ENCODE assay signal across 8 mouse cellular contexts in genomic region chr7:80216566-80216965, GRCm38 (mm10). TPM values are rescaled to one million over a fixed set of nuclear protein-coding genes. Genes with fewer than 3 reads are reported as not detected.
DNase-seq lines count a peak whose midpoint lies in the region; TF ChIP-seq lines count a peak whose summit lies in the region.
"Had no signal": no experiment of that assay in that cellular context is flagged by ENCODE, and none has a peak within 500 bp of the region (broad histone marks: within the 10 kb centered on the region; RNA-seq: fewer than 3 reads in every experiment).

No protein-coding gene starts in this region.

- TF ChIP-seq CTCF in layer of hippocampus, adult 2 months (conservative IDR thresholded peaks at IDR 0.05), result peak; percentile 66

- H3K4me3 ChIP-seq in layer of hippocampus, adult 2 months, result no peak overlapping the region
- H3K4me3 ChIP-seq: heart, embryonic 13.5 days had no signal

- H3K27ac ChIP-seq in layer of hippocampus, adult 2 months, result peak overlapping the region; percentile 72
- H3K27ac ChIP-seq: heart, embryonic 13.5 days had no signal

- DNase-seq in layer of hippocampus, adult 2 months (ENCODE audit: low spot score in 2 of 2), result peak; percentile 50 to 53
- DNase-seq in layer of hippocampus, postnatal 25 days (ENCODE audit: extremely low spot score in 1 of 2, low spot score in 1 of 2), result no peak
- DNase-seq in Muller cell, postnatal 12 days (ENCODE audit: inconsistent ontology term), result peak; percentile 34
- DNase-seq in gastrocnemius, adult 8-10 months (ENCODE audit: low spot score in 2 of 2), result peak; percentile 69 to 70
- peak; percentile 51 to 67 for DNase-seq in layer of hippocampus, postnatal 10 days (ENCODE audit: low spot score in 2 of 2)
- DNase-seq in B cell, adult 2 months, result no peak
- DNase-seq in cerebellum, adult 9-10 months, result no peak

RNA-seq across cellular contexts. Expression of gene Cib1, which starts 16.0 kb away (rescaled TPM):
- 10 to 100 TPM; 23.6 to 25.0 TPM for total RNA-seq in layer of hippocampus, adult 2 months (2021)
- total RNA-seq in layer of hippocampus, postnatal 25 days (2021), result 10 to 100 TPM; 23.8 to 25.2 TPM
- 1 to 10 TPM; 4.8 to 6.2 (median 5.8) TPM for total RNA-seq in gastrocnemius, adult 8-10 months (2022)
- total RNA-seq in layer of hippocampus, postnatal 10 days (2021), result 10 to 100 TPM; 23.4 to 24.3 TPM

RNA-seq across cellular contexts. Expression of gene Gdpgp1, which starts 16.1 kb away (rescaled TPM):
- total RNA-seq in layer of hippocampus, adult 2 months (2021), result 1 to 10 TPM; 6.1 to 6.8 TPM
- total RNA-seq in layer of hippocampus, postnatal 25 days (2021), result 1 to 10 TPM; 6.1 to 6.9 TPM
- 1 to 10 TPM in 1 of 4 experiments, under 1 TPM in 3; 0.56 to 1.3 (median 0.83) TPM for total RNA-seq in gastrocnemius, adult 8-10 months (2022)
- total RNA-seq in layer of hippocampus, postnatal 10 days (2021), result 1 to 10 TPM; 6.4 to 6.7 TPM

RNA-seq across cellular contexts. Expression of gene Ttll13, which starts 29.6 kb away (rescaled TPM):
- 1 to 10 TPM; 1.4 to 3.3 TPM for total RNA-seq in layer of hippocampus, adult 2 months (2021)
- total RNA-seq in layer of hippocampus, postnatal 25 days (2021), result 1 to 10 TPM; 1.8 to 2.0 TPM
- under 1 TPM in 2 of 4 experiments, not detected in 2; 0.20 to 0.48 TPM for total RNA-seq in gastrocnemius, adult 8-10 months (2022)
- total RNA-seq in layer of hippocampus, postnatal 10 days (2021), result 1 to 10 TPM; 1.4 to 1.5 TPM

RNA-seq across cellular contexts. Expression of gene Sema4b, which starts 29.9 kb away (rescaled TPM):
- 10 to 100 TPM; 25.7 to 27.5 TPM for total RNA-seq in layer of hippocampus, adult 2 months (2021)
- 10 to 100 TPM; 23.0 to 23.2 TPM for total RNA-seq in layer of hippocampus, postnatal 25 days (2021)
- total RNA-seq in gastrocnemius, adult 8-10 months (2022), result 1 to 10 TPM in 3 of 4 experiments, under 1 TPM in 1; 0.92 to 2.1 (median 1.5) TPM
- total RNA-seq in layer of hippocampus, postnatal 10 days (2021), result 10 to 100 TPM; 30.4 to 30.7 TPM

RNA-seq across cellular contexts. Expression of gene Ngrn, which starts 44.4 kb away (rescaled TPM):
- 10 to 100 TPM; 38.5 to 42.2 TPM for total RNA-seq in layer of hippocampus, adult 2 months (2021)
- total RNA-seq in layer of hippocampus, postnatal 25 days (2021), result 10 to 100 TPM; 40.0 to 44.4 TPM
- 10 to 100 TPM; 22.8 to 25.3 (median 24.9) TPM for total RNA-seq in gastrocnemius, adult 8-10 months (2022)
- 10 to 100 TPM; 37.2 to 39.4 TPM for total RNA-seq in layer of hippocampus, postnatal 10 days (2021)

Comparison
In these comparisons a context has a peak if more than half of its experiments do, and no peak if none do; other contexts are left out.
1. DNase-seq: peak in layer of hippocampus, adult 2 months (2 of 2), Muller cell, postnatal 12 days (single experiment), gastrocnemius, adult 8-10 months (2 of 2) and layer of hippocampus, postnatal 10 days (2 of 2); none in layer of hippocampus, postnatal 25 days (0 of 2), B cell, adult 2 months (0 of 2) and cerebellum, adult 9-10 months (single experiment).